Mouse (Mus musculus) layer of hippocampus, adult 18-20 months (tissue): Measurements from ENCODE around the gene Tsen54. TPM values are rescaled to one million over a fixed set of nuclear protein-coding genes. Genes with fewer than 3 reads are reported as not detected.
"Not testable (repeated sequence)": the region's sequence is repeated elsewhere in the genome, so short reads cannot be mapped to it uniquely, and the experiment has no call there.

ENCODE experiments used
- DNase-seq, 2 experiments: peaks; one replicate each; pipeline ENCODE4 v3.0.0; 2022; ENCODE audit warnings: low spot score in 2 of 2
- total RNA-seq, 2 experiments: library from RNA; stranded (reverse); gene quantifications; 2 replicates each; pipeline ENCODE4 v1.2.3; 2021

The Tsen54 gene
- total RNA-seq, 2 experiments from 2014 or later = 11.1 to 11.4 TPM

DNA sequence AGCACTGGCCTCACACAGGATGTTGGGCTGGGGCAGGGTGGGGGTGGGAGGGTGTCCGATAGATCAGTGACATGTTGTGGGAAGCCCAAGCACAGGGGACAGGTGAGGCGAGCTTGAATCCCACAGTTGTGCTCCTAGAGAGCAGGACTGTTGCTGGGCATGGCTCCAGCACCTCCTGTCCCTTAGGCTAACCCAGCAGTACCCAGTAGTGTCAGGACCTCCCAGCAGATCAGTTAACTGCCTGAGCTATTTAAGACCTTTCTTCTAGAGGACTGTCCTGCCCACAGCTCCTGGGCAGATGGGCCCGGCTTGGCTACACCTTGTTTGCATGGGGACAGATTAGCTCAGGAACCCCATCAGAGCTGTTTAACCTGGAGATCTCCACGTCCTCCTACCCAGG is 14.5 kb downstream of the Tsen54 start:
- no peak for DNase-seq

GRCm38 (mm10) chr11:115830550-115831325 is 16.2 kb downstream of the Tsen54 start:
- DNase-seq = no peak

- no peak for DNase-seq
These were observed 17.0 kb downstream of the Tsen54 start for GRCm38 (mm10) chr11:115831518-115831917.

GRCm38 (mm10) chr11:115832064-115832463 is 17.5 kb downstream of the Tsen54 start:
- DNase-seq = no peak

- no peak for DNase-seq
These were observed 18.0 kb downstream of the Tsen54 start for GRCm38 (mm10) chr11:115832523-115832922.

DNA sequence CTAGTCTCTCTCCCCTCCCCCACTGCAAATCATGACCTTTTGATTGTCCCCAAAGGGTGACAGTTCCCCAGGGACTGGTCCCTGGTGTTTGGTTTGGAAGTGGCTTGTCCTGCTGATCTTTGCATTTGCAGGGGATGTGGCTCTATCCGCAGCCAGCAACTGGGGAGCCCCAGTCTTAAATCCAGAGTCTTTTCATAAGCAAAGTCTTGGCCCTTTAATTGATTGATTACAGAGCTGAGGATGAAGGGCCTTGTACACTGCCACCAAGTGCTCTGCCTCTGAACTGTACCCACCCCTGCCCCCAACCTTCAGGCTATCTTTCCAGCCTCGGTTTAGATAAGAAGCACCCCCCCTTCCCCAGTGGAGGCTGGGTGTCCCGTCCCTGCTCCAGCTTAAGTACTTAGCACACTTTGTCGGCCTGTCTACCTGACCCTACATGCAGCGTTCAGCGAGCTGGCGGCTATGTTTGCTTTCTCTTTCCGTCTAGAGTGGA is 18.5 kb downstream of the Tsen54 start:
- DNase-seq = no peak

DNA sequence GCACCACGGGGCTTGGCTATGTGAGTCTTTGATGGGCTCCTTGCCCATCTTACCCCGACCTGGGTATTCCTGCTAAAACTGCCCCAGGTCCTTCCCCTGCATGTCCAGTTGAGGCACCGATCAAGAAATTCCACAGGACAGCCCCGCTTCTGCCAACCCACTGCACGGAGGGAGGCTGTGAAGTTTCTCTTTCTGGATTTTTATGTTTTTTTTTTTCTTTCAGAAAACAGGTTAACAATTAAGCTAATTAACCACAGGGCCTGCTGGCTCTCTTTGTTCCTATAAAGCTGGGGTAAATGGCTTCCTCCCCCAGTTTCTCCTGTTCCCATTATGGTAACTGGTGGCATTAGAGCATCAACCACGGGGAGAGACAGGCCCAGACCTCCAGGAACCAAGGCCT is 19.5 kb downstream of the Tsen54 start:
- DNase-seq = no peak

DNA sequence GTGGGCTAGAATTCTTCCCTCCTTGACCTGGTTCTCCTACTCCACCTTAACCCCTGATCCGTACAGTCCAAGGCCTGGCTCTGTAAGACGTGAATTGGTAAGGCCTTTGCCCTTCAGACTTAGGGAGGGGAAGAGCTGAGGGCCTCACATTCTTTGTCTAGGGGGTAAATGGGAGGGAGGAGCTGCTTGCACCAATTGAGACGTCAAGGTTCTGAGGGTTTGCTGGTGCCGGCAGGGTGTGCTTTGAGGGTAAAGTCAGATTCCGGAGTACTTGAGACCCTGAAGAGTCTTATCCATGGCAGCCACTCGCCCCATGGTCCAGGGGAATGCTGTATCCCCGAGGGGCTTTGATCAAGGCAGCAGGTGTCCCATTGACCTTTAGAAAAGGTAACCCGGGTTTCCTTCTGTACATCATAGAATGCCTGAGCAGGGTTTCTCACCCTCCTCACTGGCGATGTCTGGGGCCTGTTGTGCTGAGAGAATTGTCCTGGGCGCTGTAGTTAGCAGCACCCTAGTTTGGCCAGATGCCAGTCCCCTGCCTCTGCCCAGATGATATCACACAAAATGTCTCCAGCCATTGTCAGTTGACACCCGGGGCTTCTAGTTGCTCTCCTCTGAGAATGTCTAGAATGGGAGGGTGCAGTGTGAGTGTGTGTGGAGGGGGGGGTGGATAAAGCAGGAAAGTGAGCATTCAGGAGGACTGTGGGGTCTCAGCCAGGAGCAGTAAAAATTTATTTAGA is 22.3 kb downstream of the Tsen54 start:
- no peak for DNase-seq

DNA sequence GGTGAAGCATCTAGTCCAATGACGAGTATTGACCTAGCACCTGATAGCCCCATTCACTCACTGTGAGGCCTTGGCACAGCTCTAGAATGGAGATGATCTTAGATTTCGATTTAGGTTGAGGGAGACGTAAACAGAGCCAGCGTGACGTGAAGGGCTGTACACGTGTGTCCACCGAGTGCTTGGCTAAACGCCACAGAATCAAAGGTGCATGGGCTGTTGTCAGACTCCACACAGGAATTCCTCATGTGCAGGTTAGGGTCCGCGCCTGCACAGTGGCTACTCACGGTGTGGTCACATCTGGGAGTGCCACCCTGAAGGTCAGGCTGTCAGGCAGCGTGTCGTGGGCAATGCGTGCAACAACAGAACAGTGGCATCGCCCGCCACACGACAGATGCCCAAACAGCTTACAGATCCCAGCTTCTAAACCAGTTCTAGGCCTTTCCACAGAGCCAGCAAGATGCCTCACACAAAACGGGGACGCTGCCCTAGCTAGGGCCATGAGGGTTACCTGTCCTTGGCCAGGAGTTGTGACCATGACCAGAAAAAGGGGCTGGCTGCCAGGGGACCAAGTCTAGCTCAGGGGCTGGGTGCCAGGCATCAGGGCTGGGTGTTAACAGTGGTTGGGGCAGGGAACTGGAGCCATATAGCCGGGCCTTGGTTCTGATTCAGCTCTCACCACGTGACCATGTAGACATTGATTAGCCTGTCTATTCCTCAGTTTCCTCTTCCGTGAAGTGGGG is 23.3 kb downstream of the Tsen54 start:
- no peak for DNase-seq

GRCm38 (mm10) chr11:115838895-115839311 is 24.4 kb downstream of the Tsen54 start:
- no peak for DNase-seq

DNA sequence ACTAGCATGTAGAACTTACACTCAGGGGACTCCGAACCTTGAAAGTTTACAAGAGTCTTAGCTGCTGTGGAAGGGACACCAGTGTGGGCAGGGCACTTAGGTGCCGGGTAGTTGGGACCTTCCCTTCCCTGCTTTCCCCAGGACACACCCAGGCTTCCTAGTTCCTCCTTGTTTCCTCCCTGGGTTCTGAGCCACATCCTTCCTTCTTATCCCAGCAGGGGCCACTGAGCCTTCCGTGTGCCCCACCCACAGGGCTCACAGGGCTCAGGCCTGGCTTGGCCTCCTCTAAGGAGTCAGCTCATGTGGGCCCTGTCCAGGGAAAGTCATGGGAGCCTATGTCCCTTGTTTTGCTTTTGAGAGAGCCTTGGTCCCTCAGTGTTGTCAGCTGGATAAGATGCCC is 25.2 kb downstream of the Tsen54 start:
- no peak for DNase-seq

DNA sequence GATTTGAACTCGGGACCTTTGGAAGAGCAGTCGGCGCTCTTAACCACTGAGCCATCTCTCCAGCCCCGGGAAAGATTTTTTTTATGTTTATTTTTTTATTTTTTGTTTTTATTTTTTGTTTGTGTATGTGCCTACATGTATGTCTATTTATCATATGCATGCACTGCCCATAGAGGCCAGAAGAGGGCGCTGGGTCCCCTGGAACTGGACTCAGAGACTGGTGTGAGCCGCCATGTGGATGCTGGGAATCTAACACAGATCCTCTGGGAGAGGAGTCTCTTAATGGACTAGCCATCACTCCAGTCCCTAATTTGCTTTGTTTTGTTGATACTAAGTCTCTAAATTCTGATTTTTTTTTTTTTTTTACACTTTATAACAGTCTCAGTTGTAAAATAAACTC is 26.5 kb downstream of the Tsen54 start:
- DNase-seq = no peak

DNA sequence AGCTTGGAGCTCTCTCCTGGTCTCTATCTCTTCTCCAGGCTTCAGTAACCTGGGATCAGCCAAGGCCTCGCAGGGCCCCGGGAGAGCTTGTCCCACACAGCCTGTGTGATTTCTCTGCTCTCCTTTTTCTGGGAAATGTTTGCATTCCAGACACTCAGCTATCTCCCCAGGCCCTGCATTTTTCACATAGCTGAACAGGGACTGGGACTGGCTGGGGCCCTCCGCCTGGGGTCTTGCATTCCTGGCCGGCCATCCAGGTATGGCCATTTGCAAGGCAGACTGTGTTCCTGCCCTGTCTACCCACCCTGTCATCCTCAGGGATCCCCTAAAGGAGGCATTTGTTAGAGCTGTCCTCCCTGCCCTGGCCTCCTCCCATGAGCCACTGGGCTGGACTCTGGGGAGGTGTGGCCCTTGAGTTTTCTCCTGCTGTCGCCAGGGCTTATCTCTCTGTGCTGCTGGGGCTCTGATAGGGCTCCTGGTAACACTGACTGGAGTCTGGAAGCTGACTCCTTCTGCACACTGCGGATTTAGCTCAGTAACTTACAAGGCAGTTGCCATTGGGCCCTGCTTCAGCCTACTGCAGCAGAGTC is 27.5 kb downstream of the Tsen54 start:
- no peak for DNase-seq

- no peak for DNase-seq
These were observed 28.8 kb downstream of the Tsen54 start for GRCm38 (mm10) chr11:115843141-115843890.

- DNase-seq = no peak
These were observed 29.3 kb downstream of the Tsen54 start for GRCm38 (mm10) chr11:115843891-115844239.

- DNase-seq = no peak
These were observed 29.7 kb downstream of the Tsen54 start for GRCm38 (mm10) chr11:115844240-115844639.

- no peak for DNase-seq
These were observed 31.3 kb downstream of the Tsen54 start for GRCm38 (mm10) chr11:115845819-115846218.

- DNase-seq = peak; percentile 5 to 21
These were observed 40.1 kb downstream of the Tsen54 start for GRCm38 (mm10) chr11:115854674-115855073.

- not testable (repeated sequence) for DNase-seq
These were observed 42.6 kb downstream of the Tsen54 start for GRCm38 (mm10) chr11:115857146-115857545.

DNA sequence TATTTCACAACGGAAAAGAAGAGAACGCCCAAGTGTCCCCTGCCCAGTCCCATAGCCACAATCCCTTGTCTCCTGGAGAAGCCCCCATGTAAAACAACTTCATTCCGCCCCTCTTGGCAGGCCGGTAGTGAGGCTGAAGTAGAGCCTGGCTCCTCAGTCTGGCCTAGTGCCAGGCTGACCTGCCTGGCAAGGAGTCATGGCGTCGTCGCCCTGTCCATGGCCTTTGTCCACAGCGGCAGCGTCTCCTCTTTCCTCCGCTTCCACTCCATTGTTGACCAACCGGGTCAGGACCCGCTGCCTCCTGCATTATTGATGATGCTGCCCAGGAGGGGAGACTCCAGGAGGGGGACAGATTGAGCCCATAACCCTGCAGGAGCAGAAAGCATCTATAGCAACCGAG is 43.4 kb downstream of the Tsen54 start:
- DNase-seq = no peak

- DNase-seq = no peak
These were observed 43.8 kb downstream of the Tsen54 start, which contains the start of gene Myo15b for GRCm38 (mm10) chr11:115858354-115858753. Gene Myo15b (plus strand): TSS chr11:115858406.
